Mouse (Mus musculus): ENCODE measurements around the gene Adh1. TPM values are rescaled to one million over a fixed set of nuclear protein-coding genes. Genes with fewer than 3 reads are reported as not detected.

Adh1 gene
- polyA plus RNA-seq, 1 experiment from 2014 or later, result 86.9 TPM

GRCm38 (mm10) chr3:138242021-138242726, 18.6 kb upstream of the Adh1 start:
- 79% methylated on average over 14 of the region's 14 CpGs for WGBS
- Histone ChIP-seq H3K9ac (no peak overlapping the region), H3K4me2 (no peak overlapping the region), H3K4me1 (peaks cover 33% of the 10 kb centered on the region), H3K9me3 (replicated peaks) (no peaks in the 10 kb centered on the region), H3K27me3 (no peaks in the 10 kb centered on the region), H3K36me3 (no peaks in the 10 kb centered on the region), H3K27ac (peak overlapping the region; percentile 30; the same call in 1 of the 2 replicates), H3K4me3 (replicated peaks) (no peak overlapping the region)
- no peak for ATAC-seq (replicated peaks; ENCODE audit: low FRiP score)

- H3K4me3 ChIP-seq (replicated peaks), result no peak overlapping the region
- 68% methylated on average over 6 of the region's 6 CpGs for WGBS
- no peak overlapping the region for H3K4me2 ChIP-seq
- ATAC-seq (replicated peaks; ENCODE audit: low FRiP score), result no peak
- no peaks in the 10 kb centered on the region for H3K27me3 ChIP-seq
- H3K9me3 ChIP-seq (replicated peaks), result no peaks in the 10 kb centered on the region
- H3K36me3 ChIP-seq, result no peaks in the 10 kb centered on the region
- H3K9ac ChIP-seq, result no peak overlapping the region
- peak overlapping the region; percentile 72 for H3K27ac ChIP-seq
- peaks cover 40% of the 10 kb centered on the region for H3K4me1 ChIP-seq
Observed at GRCm38 (mm10) chr3:138242933-138243332, 17.9 kb upstream of the Adh1 start.

GRCm38 (mm10) chr3:138244338-138244874, 16.4 kb upstream of the Adh1 start:
- 70% methylated on average over 7 of the region's 7 CpGs for WGBS
- no peaks in the 10 kb centered on the region for H3K27me3 ChIP-seq

GRCm38 (mm10) chr3:138246511-138247020, 14.2 kb upstream of the Adh1 start:
- H3K4me2 ChIP-seq, result no peak overlapping the region
- H3K27me3 ChIP-seq, result 0 out of 2 replicates have a peak, but pooled peaks cover 3% of the 10 kb centered on the region
- no peak for ATAC-seq (replicated peaks; ENCODE audit: low FRiP score)
- H3K9me3 ChIP-seq (replicated peaks), result no peaks in the 10 kb centered on the region
- H3K9ac ChIP-seq, result no peak overlapping the region
- peaks cover 35% of the 10 kb centered on the region for H3K4me1 ChIP-seq
- H3K4me3 ChIP-seq (replicated peaks), result no peak overlapping the region
- H3K27ac ChIP-seq, result no peak overlapping the region
- no peaks in the 10 kb centered on the region for H3K36me3 ChIP-seq

More at GRCm38 (mm10) chr3:138244338-138244874, 16.4 kb upstream of the Adh1 start:
- H3K4me2 ChIP-seq, result no peak overlapping the region
- peaks cover 47% of the 10 kb centered on the region for H3K4me1 ChIP-seq
- H3K9ac ChIP-seq, result no peak overlapping the region
- no peaks in the 10 kb centered on the region for H3K36me3 ChIP-seq
- H3K9me3 ChIP-seq (replicated peaks), result no peaks in the 10 kb centered on the region
- ATAC-seq (replicated peaks; ENCODE audit: low FRiP score), result no peak
- no peak overlapping the region for H3K4me3 ChIP-seq (replicated peaks)
- H3K27ac ChIP-seq, result 0 out of 2 replicates have a peak overlapping the region, but pooled peaks have one; percentile 32

- H3K4me2 ChIP-seq, result no peak overlapping the region
- 0 out of 2 replicates have a peak, but pooled peaks cover 3% of the 10 kb centered on the region for H3K27me3 ChIP-seq
- no peak overlapping the region for H3K9ac ChIP-seq
- peaks cover 30% of the 10 kb centered on the region for H3K4me1 ChIP-seq
- WGBS, result 88% methylated on average over 4 of the region's 4 CpGs
- no peak overlapping the region for H3K4me3 ChIP-seq (replicated peaks)
- H3K36me3 ChIP-seq, result no peaks in the 10 kb centered on the region
- peak overlapping the region; percentile 82 for H3K27ac ChIP-seq
- no peaks in the 10 kb centered on the region for H3K9me3 ChIP-seq (replicated peaks)
- ATAC-seq (replicated peaks; ENCODE audit: low FRiP score), result no peak
Observed at GRCm38 (mm10) chr3:138247241-138247640, 13.6 kb upstream of the Adh1 start.

GRCm38 (mm10) chr3:138248011-138248410, 12.8 kb upstream of the Adh1 start:
- Histone ChIP-seq H3K27me3 (0 out of 2 replicates have a peak, but pooled peaks cover 3% of the 10 kb centered on the region), H3K4me3 (replicated peaks) (no peak overlapping the region), H3K36me3 (no peaks in the 10 kb centered on the region), H3K4me2 (no peak overlapping the region), H3K27ac (peak overlapping the region; percentile 82), H3K9me3 (replicated peaks) (no peaks in the 10 kb centered on the region), H3K4me1 (peaks cover 26% of the 10 kb centered on the region), H3K9ac (no peak overlapping the region)
- WGBS, result 37% methylated on average over 7 of the region's 7 CpGs
- ATAC-seq (replicated peaks; ENCODE audit: low FRiP score), result peak; percentile 97

- H3K4me2 ChIP-seq, result no peak overlapping the region
- H3K27ac ChIP-seq, result peak overlapping the region; percentile 82
- H3K9me3 ChIP-seq (replicated peaks), result no peaks in the 10 kb centered on the region
- WGBS, result 73% methylated on average over 8 of the region's 8 CpGs
- H3K36me3 ChIP-seq, result no peaks in the 10 kb centered on the region
- H3K4me3 ChIP-seq (replicated peaks), result no peak overlapping the region
- peaks cover 26% of the 10 kb centered on the region for H3K4me1 ChIP-seq
- H3K27me3 ChIP-seq, result 0 out of 2 replicates have a peak, but pooled peaks cover 3% of the 10 kb centered on the region
- no peak for ATAC-seq (replicated peaks; ENCODE audit: low FRiP score)
- H3K9ac ChIP-seq, result no peak overlapping the region
Observed at GRCm38 (mm10) chr3:138248746-138249145, 12.0 kb upstream of the Adh1 start.

GRCm38 (mm10) chr3:138251156-138251555, 9.6 kb upstream of the Adh1 start:
- H3K4me1 ChIP-seq, result peaks cover 32% of the 10 kb centered on the region
- no peak overlapping the region for H3K4me3 ChIP-seq (replicated peaks)
- no peak for ATAC-seq (replicated peaks; ENCODE audit: low FRiP score)
- no peaks in the 10 kb centered on the region for H3K36me3 ChIP-seq
- no peak overlapping the region for H3K9ac ChIP-seq
- H3K4me2 ChIP-seq, result no peak overlapping the region
- WGBS, result 82% methylated on average over 6 of the region's 6 CpGs
- no peak overlapping the region for H3K27ac ChIP-seq
- H3K27me3 ChIP-seq, result 0 out of 2 replicates have a peak, but pooled peaks cover 3% of the 10 kb centered on the region
- H3K9me3 ChIP-seq (replicated peaks), result no peaks in the 10 kb centered on the region

- Histone ChIP-seq H3K27me3 (0 out of 2 replicates have a peak, but pooled peaks cover 3% of the 10 kb centered on the region), H3K9me3 (replicated peaks) (no peaks in the 10 kb centered on the region), H3K36me3 (no peaks in the 10 kb centered on the region), H3K9ac (no peak overlapping the region), H3K4me3 (replicated peaks) (no peak overlapping the region), H3K4me1 (0 out of 2 replicates have a peak, but pooled peaks cover 10% of the 10 kb centered on the region), H3K27ac (no peak overlapping the region), H3K4me2 (no peak overlapping the region)
- ATAC-seq (replicated peaks; ENCODE audit: low FRiP score), result no peak
- 42% methylated on average over 5 of the region's 5 CpGs for WGBS
Observed at GRCm38 (mm10) chr3:138254205-138254604, 6.6 kb upstream of the Adh1 start.

GRCm38 (mm10) chr3:138255366-138255765, 5.4 kb upstream of the Adh1 start:
- no peak overlapping the region for H3K4me3 ChIP-seq (replicated peaks)
- H3K4me1 ChIP-seq, result 0 out of 2 replicates have a peak, but pooled peaks cover 10% of the 10 kb centered on the region
- no peak for ATAC-seq (replicated peaks; ENCODE audit: low FRiP score)
- no peak overlapping the region for H3K4me2 ChIP-seq
- 29% methylated on average over 3 of the region's 3 CpGs for WGBS
- no peak overlapping the region for H3K9ac ChIP-seq
- no peaks in the 10 kb centered on the region for H3K27me3 ChIP-seq
- H3K27ac ChIP-seq, result no peak overlapping the region
- no peaks in the 10 kb centered on the region for H3K9me3 ChIP-seq (replicated peaks)
- no peaks in the 10 kb centered on the region for H3K36me3 ChIP-seq

- no peaks in the 10 kb centered on the region for H3K36me3 ChIP-seq
- 0 out of 2 replicates have a peak, but pooled peaks cover 10% of the 10 kb centered on the region for H3K4me1 ChIP-seq
- ATAC-seq (replicated peaks; ENCODE audit: low FRiP score), result no peak
- 71% methylated on average over 9 of the region's 9 CpGs for WGBS
- no peak overlapping the region for H3K4me3 ChIP-seq (replicated peaks)
- H3K27ac ChIP-seq, result no peak overlapping the region
- H3K9me3 ChIP-seq (replicated peaks), result no peaks in the 10 kb centered on the region
- H3K9ac ChIP-seq, result no peak overlapping the region
- H3K27me3 ChIP-seq, result no peaks in the 10 kb centered on the region
- no peak overlapping the region for H3K4me2 ChIP-seq
Observed at GRCm38 (mm10) chr3:138255780-138256550, 4.8 kb upstream of the Adh1 start.

- Histone ChIP-seq H3K27me3 (no peaks in the 10 kb centered on the region), H3K27ac (no peak overlapping the region), H3K9ac (no peak overlapping the region), H3K9me3 (replicated peaks) (no peaks in the 10 kb centered on the region), H3K36me3 (no peaks in the 10 kb centered on the region), H3K4me1 (peaks cover 6% of the 10 kb centered on the region; the same call in 1 of the 2 replicates), H3K4me2 (no peak overlapping the region), H3K4me3 (replicated peaks) (no peak overlapping the region)
- 53% methylated on average over 4 of the region's 4 CpGs for WGBS
- no peak for ATAC-seq (replicated peaks; ENCODE audit: low FRiP score)
Observed at GRCm38 (mm10) chr3:138262568-138262967, 1.8 kb downstream of the Adh1 start.

All from kidney, embryonic 15.5 days (tissue).